Mouse (Mus musculus) ES-E14 (cell line): ENCODE data around the gene Tctn1. TPM values are rescaled to one million over a fixed set of nuclear protein-coding genes. Genes with fewer than 3 reads are reported as not detected.

Experiments
- DNase-seq: peaks from one replicate; pipeline ENCODE4 v3.0.0-alpha.2; 2013; ENCODE audit warnings: low read depth, low spot score
- H3K27ac ChIP-seq: 2 replicates; pipeline ENCODE4 v1.5.1; 2012; ENCODE audit warnings: low read depth, mild to moderate bottlenecking, low read length, moderate library complexity, mixed read lengths; ENCODE audit not compliant: poor library complexity, insufficient read depth, severe bottlenecking
- H3K36me3 ChIP-seq: 2 replicates; pipeline ENCODE4 v1.6.1; 2012; ENCODE audit warnings: mild to moderate bottlenecking, low read length, moderate library complexity, mixed read lengths; ENCODE audit not compliant: control insufficient read depth, poor library complexity, insufficient read depth, severe bottlenecking
- H3K4me1 ChIP-seq, 2 experiments: fragments of 150-350 bp in 1 of 2; sonication (generic) in 1 of 2; 2 replicates each; pipeline ENCODE4 v1.6.1; 2012; ENCODE audit warnings: low read length in 2 of 2, mild to moderate bottlenecking in 1 of 2, mixed read lengths in 1 of 2; ENCODE audit not compliant: control insufficient read depth in 2 of 2, insufficient read depth in 2 of 2, poor library complexity in 1 of 2
- H3K4me3 ChIP-seq, 2 experiments: fragments of 150-350 bp in 1 of 2; sonication (generic) in 1 of 2; 2 replicates each; pipeline ENCODE4 v1.5.1; 2012; ENCODE audit warnings: low read length in 2 of 2, low read depth in 1 of 2, mild to moderate bottlenecking in 1 of 2, mixed read lengths in 1 of 2; ENCODE audit not compliant: insufficient read depth in 1 of 2, poor library complexity in 1 of 2, severe bottlenecking in 1 of 2
- H3K9ac ChIP-seq: 2 replicates; pipeline ENCODE4 v1.6.1; 2012; ENCODE audit warnings: low read depth, mild to moderate bottlenecking, low read length, mixed read lengths; ENCODE audit not compliant: poor library complexity, insufficient read depth, severe bottlenecking
- H3K9me3 ChIP-seq: fragments of 150-350 bp; sonication (generic); 2 replicates; pipeline ENCODE4 v1.6.1; 2012; ENCODE audit warnings: low read depth, mild to moderate bottlenecking, low read length; ENCODE audit not compliant: control insufficient read depth, insufficient read depth
- CHD2 ChIP-seq: IDR thresholded peaks from 2 replicates; pipeline ENCODE4 v1.6.1; 2014; ENCODE audit warnings: mild to moderate bottlenecking, low read depth, low read length, inconsistent platforms
- HCFC1 ChIP-seq: IDR thresholded peaks from 2 replicates; pipeline ENCODE4 v1.6.1; 2012; ENCODE audit warnings: low read length, inconsistent platforms, borderline replicate concordance; ENCODE audit not compliant: insufficient read depth
- MAFK ChIP-seq: IDR thresholded peaks from 2 replicates; pipeline ENCODE4 v1.6.1; 2014; ENCODE audit warnings: mild to moderate bottlenecking, low read depth, low read length, inconsistent platforms; ENCODE audit not compliant: insufficient read depth
- ZC3H11A ChIP-seq: IDR thresholded peaks from 2 replicates; pipeline ENCODE4 v1.6.1; 2012; ENCODE audit warnings: low read depth, mild to moderate bottlenecking, inconsistent platforms, low read length, borderline replicate concordance
- ZNF384 ChIP-seq: IDR thresholded peaks from 2 replicates; pipeline ENCODE4 v1.6.1; 2012; ENCODE audit warnings: low read depth, low read length, inconsistent platforms
- in situ Hi-C, 2 experiments: fragments of 600-800 bp; cut with MboI; formaldehyde crosslinking; loops; one replicate each; pipeline ENCODE4 v1.15.1; 2025; ENCODE audit warnings: low sequenced_read_pairs in 2 of 2, inconsistent platforms in 1 of 2; ENCODE audit not compliant: unreplicated experiment in 2 of 2
- total RNA-seq: library from RNA; depleted of rRNA; stranded (reverse); fragments of 300-350 nt; gene quantifications from 2 replicates; pipeline ENCODE4 v1.2.3, GENCODE M21; 2012

The Tctn1 gene
- total RNA-seq, 1 experiment, result 15.4 TPM

DNA sequence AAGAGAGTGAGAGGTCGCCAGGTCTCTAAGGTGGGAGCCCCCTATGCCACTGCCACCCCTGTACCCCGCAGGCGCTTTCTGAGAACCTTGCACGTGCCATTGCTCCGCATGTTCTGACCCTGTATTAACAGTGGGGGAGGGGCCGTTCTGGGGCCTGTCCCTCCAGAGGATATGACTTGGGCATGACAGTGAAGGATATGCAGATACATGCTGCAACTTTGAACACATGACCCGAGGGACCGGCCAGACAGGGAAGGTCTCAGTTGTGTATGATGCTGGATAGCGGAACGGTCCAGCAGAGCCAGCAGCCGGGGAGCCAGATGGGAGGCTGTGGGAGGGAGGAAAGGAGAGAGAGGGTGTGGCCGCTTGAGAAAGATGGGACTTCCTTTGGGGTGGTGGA lies 30.6 kb downstream of the Tctn1 start:
- peaks cover 0 to 6% of the 10 kb centered on the region in 2 experiments; a peak in 2 of 4 replicates for H3K4me1 ChIP-seq
- no peaks in the 10 kb centered on the region for H3K9me3 ChIP-seq
- in situ Hi-C loops, result no loop called here
- H3K27ac ChIP-seq, result no peak overlapping the region
- no peak for DNase-seq
- no peak overlapping the region for H3K4me3 ChIP-seq
- TF ChIP-seq MAFK (no peak), ZNF384 (no peak), CHD2 (no peak), HCFC1 (no peak), ZC3H11A (no peak)
- H3K9ac ChIP-seq, result no peak overlapping the region
- H3K36me3 ChIP-seq, result peaks cover 16% of the 10 kb centered on the region

- in situ Hi-C loops, result no loop called here
- no peak for DNase-seq
- H3K4me3 ChIP-seq, result no peak overlapping the region
- no peaks in the 10 kb centered on the region for H3K9me3 ChIP-seq
- peaks cover 0 to 6% of the 10 kb centered on the region in 2 experiments; a peak in 2 of 4 replicates for H3K4me1 ChIP-seq
- TF ChIP-seq MAFK, result no peak
- TF ChIP-seq ZC3H11A, result no peak
- no peak for TF ChIP-seq ZNF384
- no peak for TF ChIP-seq CHD2
- TF ChIP-seq HCFC1, result no peak
- no peak overlapping the region for H3K9ac ChIP-seq
- H3K36me3 ChIP-seq, result peaks cover 12% of the 10 kb centered on the region
- H3K27ac ChIP-seq, result no peak overlapping the region
Observed at GRCm38 (mm10) chr5:122233077-122233581, 31.1 kb downstream of the Tctn1 start.

DNA sequence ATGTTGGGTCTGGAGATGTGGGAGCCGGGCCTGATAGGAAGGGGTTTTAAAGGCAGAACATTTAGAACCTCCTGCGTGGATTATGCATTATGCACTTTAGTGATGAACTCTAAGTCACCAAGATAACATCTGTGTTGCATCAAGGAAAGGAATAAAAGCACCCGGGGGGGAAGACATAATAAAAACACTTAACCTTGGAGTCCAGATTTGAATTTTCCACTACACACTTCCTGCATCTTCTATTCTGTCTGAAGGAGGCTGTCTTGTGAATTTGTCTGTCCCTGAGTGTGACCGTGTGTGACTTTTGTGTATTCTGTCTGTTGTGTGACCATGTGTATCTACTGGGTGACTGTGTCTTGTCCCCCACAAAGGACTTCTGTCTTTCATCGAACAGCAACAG lies 32.3 kb downstream of the Tctn1 start:
- H3K4me1 ChIP-seq, result peaks cover 0 to 6% of the 10 kb centered on the region in 2 experiments; a peak in 2 of 4 replicates
- no peak overlapping the region for H3K9ac ChIP-seq
- no peak for DNase-seq
- in situ Hi-C loops, result no loop called here
- no peak overlapping the region for H3K27ac ChIP-seq
- no peak overlapping the region for H3K4me3 ChIP-seq
- no peaks in the 10 kb centered on the region for H3K9me3 ChIP-seq
- peaks cover 10% of the 10 kb centered on the region; the same call in 1 of the 2 replicates for H3K36me3 ChIP-seq
- TF ChIP-seq MAFK (no peak), ZC3H11A (no peak), HCFC1 (no peak), CHD2 (no peak), ZNF384 (no peak)

GRCm38 (mm10) chr5:122231431-122231830 lies 32.8 kb downstream of the Tctn1 start:
- no peaks in the 10 kb centered on the region for H3K9me3 ChIP-seq
- H3K27ac ChIP-seq, result no peak overlapping the region
- peaks cover 10% of the 10 kb centered on the region; the same call in 1 of the 2 replicates for H3K36me3 ChIP-seq
- no peak overlapping the region for H3K9ac ChIP-seq
- H3K4me3 ChIP-seq, result no peak overlapping the region
- TF ChIP-seq ZC3H11A, result no peak
- peaks cover 0 to 6% of the 10 kb centered on the region in 2 experiments; a peak in 2 of 4 replicates for H3K4me1 ChIP-seq
- no peak for DNase-seq
- in situ Hi-C loops, result no loop called here

DNA sequence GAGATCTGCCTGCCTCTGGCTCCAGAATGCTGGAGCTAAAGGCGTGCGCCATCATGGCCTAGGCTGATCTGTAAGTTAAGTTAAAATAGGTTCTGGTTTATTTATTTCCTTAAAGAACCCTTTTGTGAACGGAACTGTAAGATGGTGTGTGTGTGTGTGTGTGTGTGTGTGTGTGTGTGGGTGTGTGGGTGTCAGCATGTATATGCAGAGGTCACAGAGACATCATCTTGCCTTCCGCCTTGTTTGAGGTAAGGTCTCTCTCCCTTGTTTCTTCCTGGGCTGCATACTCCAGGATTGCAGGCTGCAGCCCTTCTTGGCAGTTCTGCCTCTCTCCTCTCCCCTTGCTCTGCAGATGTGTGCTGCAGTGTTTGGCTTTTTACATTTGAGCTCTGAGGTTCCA lies 33.4 kb downstream of the Tctn1 start:
- H3K36me3 ChIP-seq, result peaks cover 12% of the 10 kb centered on the region; the same call in 1 of the 2 replicates
- in situ Hi-C loops, result no loop called here
- no peaks in the 10 kb centered on the region for H3K9me3 ChIP-seq
- H3K4me1 ChIP-seq, result peaks cover 0 to 7% of the 10 kb centered on the region in 2 experiments; a peak in 2 of 4 replicates
- H3K27ac ChIP-seq, result no peak overlapping the region
- no peak overlapping the region for H3K9ac ChIP-seq
- no peak for DNase-seq
- TF ChIP-seq MAFK (no peak), CHD2 (no peak), ZNF384 (no peak), ZC3H11A (no peak), HCFC1 (no peak)
- no peak overlapping the region for H3K4me3 ChIP-seq
